ENCODE assay signal across 24 mouse cellular contexts in genomic region chr11:105558091-105558490, GRCm38 (mm10).
"Had no signal": no experiment of that assay in that cellular context is flagged by ENCODE, and none has a peak within 500 bp of the region (broad histone marks: within the 10 kb centered on the region; RNA-seq: fewer than 3 reads in every experiment).

No protein-coding gene starts in this region.

- H3K36me3 ChIP-seq: heart, embryonic 10.5 days; heart, embryonic 12.5 days; hindbrain, embryonic 10.5 days; hindbrain, embryonic 12.5 days; intestine, embryonic 15.5 days; limb, embryonic 13.5 days; liver, embryonic 13.5 days; liver, embryonic 15.5 days had no signal

- H3K9me3 ChIP-seq: heart, embryonic 10.5 days; heart, embryonic 12.5 days; hindbrain, embryonic 10.5 days; hindbrain, embryonic 12.5 days; intestine, embryonic 15.5 days; limb, embryonic 13.5 days; liver, embryonic 13.5 days; liver, embryonic 15.5 days had no signal

- ATAC-seq: inflammation-experienced regulatory T-cells, adult 6 months; intestine, embryonic 15.5 days; intestine, postnatal 0 days had no signal

- DNase-seq: gastrocnemius, adult 2 months; gastrocnemius, postnatal 10 days; gastrocnemius, postnatal 25 days; heart, adult 18-20 months; heart, postnatal 10 days; heart, postnatal 4 days; kidney, adult 18-20 months; kidney, adult 8-10 months; kidney, postnatal 25 days; kidney, postnatal 4 days had no signal

- H3K4me3 ChIP-seq: gastrocnemius, adult 2 months; heart, embryonic 10.5 days; heart, embryonic 12.5 days; hindbrain, embryonic 10.5 days; hindbrain, embryonic 12.5 days; intestine, embryonic 15.5 days; layer of hippocampus, adult 2 months; left cerebral cortex, adult 2 months; limb, embryonic 13.5 days; liver, embryonic 13.5 days; liver, embryonic 15.5 days had no signal

- H3K27ac ChIP-seq: gastrocnemius, adult 2 months; heart, embryonic 10.5 days; hindbrain, embryonic 10.5 days; hindbrain, embryonic 12.5 days; hindbrain, embryonic 14.5 days; intestine, embryonic 15.5 days; layer of hippocampus, adult 2 months; left cerebral cortex, adult 2 months; limb, embryonic 13.5 days had no signal

- H3K4me2 ChIP-seq: heart, embryonic 12.5 days; hindbrain, embryonic 12.5 days; hindbrain, embryonic 14.5 days; intestine, embryonic 15.5 days; limb, embryonic 13.5 days; liver, embryonic 11.5 days; liver, embryonic 15.5 days had no signal

- H3K27me3 ChIP-seq: heart, embryonic 12.5 days; hindbrain, embryonic 12.5 days; intestine, embryonic 15.5 days; limb, embryonic 13.5 days; liver, embryonic 13.5 days had no signal

- H3K9ac ChIP-seq: heart, embryonic 12.5 days; hindbrain, embryonic 12.5 days; hindbrain, embryonic 14.5 days; intestine, embryonic 15.5 days; limb, embryonic 13.5 days; liver, embryonic 13.5 days; liver, embryonic 15.5 days had no signal

- H3K4me1 ChIP-seq: intestine, embryonic 15.5 days had no signal
